7 mouse cellular contexts compared by ENCODE assay signal in genomic region chr7:47051404-47052151, GRCm38 (mm10). TPM values are rescaled to one million over a fixed set of nuclear protein-coding genes. Genes with fewer than 3 reads are reported as not detected.
DNase-seq lines count a peak whose midpoint lies in the region; ATAC-seq lines count a peak whose summit lies in the region.

No protein-coding gene starts in this region.

- H3K4me3 ChIP-seq in forebrain, embryonic 11.5 days (ENCODE audit: low read depth, low read length), result peak overlapping the region; percentile 81

- H3K27me3 ChIP-seq in forebrain, embryonic 11.5 days (ENCODE audit: control insufficient read depth, insufficient read depth, low read length), result no peaks in the 10 kb centered on the region

- 33% methylated on average over 1 of the region's 2 CpGs for WGBS in forebrain, embryonic 11.5 days

- no peak overlapping the region for H3K9ac ChIP-seq in forebrain, embryonic 11.5 days (ENCODE audit: low read length)

- no peak for ATAC-seq in forebrain, embryonic 11.5 days (replicated peaks; ENCODE audit: low FRiP score)

- peak; percentile 47 to 60 for DNase-seq in B cell, adult 2 months
- peak; percentile 64 for DNase-seq in MEL-GATA-1-ER (ENCODE audit: extremely low read depth, low read depth)
- DNase-seq in forebrain, embryonic 11.5 days (ENCODE audit: low spot score), result no peak
- DNase-seq in heart, postnatal 25 days (ENCODE audit: low spot score), result peak; percentile 49
- peak; percentile 82 to 87 for DNase-seq in kidney, postnatal 4 days
- DNase-seq in lung, postnatal 4 days, result peak; percentile 85 to 90
- DNase-seq in spleen, adult 12 weeks (ENCODE audit: low spot score), result peak; percentile 3

- H3K9me3 ChIP-seq in forebrain, embryonic 11.5 days (ENCODE audit: control insufficient read depth, low read length), result no peaks in the 10 kb centered on the region

- no peak overlapping the region for H3K27ac ChIP-seq in forebrain, embryonic 11.5 days (ENCODE audit: low read depth, low read length)

- H3K36me3 ChIP-seq in forebrain, embryonic 11.5 days (ENCODE audit: control insufficient read depth, insufficient read depth, low read length), result no peaks in the 10 kb centered on the region

- H3K4me2 ChIP-seq in forebrain, embryonic 11.5 days (ENCODE audit: low read depth, low read length, severe bottlenecking), result peak overlapping the region; percentile 72

- H3K4me1 ChIP-seq in forebrain, embryonic 11.5 days (replicated peaks; ENCODE audit: control insufficient read depth, insufficient read depth, low read length), result no peaks in the 10 kb centered on the region; the same call in 1 of the 2 replicates

- intact Hi-C loops in heart, postnatal 25 days (cut with DNase I), result loop anchor here (2.0 kb wide), 2 partner anchors 27 to 29 kb away; no protein-coding TSS in a partner anchor

RNA-seq across cellular contexts. Expression of gene Tmem86a, which starts 1.2 kb away (rescaled TPM):
- 6.9 and 9.4 TPM in 2 replicates for polyA plus RNA-seq in forebrain, embryonic 11.5 days (2014; fragmentation: Nextera tagmentation; extraction: Ambion mirVana)
- total RNA-seq in heart, postnatal 25 days (2021), result 10 to 100 TPM; 23.7 to 31.8 TPM

RNA-seq across cellular contexts. Expression of gene Spty2d1, which starts 43.4 kb away (rescaled TPM):
- polyA plus RNA-seq in forebrain, embryonic 11.5 days (2014; fragmentation: Nextera tagmentation; extraction: Ambion mirVana), result 12.7 and 14.0 TPM in 2 replicates
- 1 to 10 TPM; 7.3 to 7.9 TPM for total RNA-seq in heart, postnatal 25 days (2021)
